Mouse (Mus musculus) cortical plate, adult 2 months (tissue): ENCODE results near the gene Dtx3. TPM values are rescaled to one million over a fixed set of nuclear protein-coding genes. Genes with fewer than 3 reads are reported as not detected.
A peak's percentile ranks its signal among the peaks of the same experiment; 100 is the strongest.

Experiments
- H3K27ac ChIP-seq: fragments of 200-500 bp; 2 replicates; pipeline ENCODE4 v1.5.1; 2012; ENCODE audit warnings: low read length, control low read depth, inconsistent platforms; ENCODE audit not compliant: insufficient read depth
- H3K4me1 ChIP-seq: fragments of 200-500 bp; 2 replicates; pipeline ENCODE4 v1.6.1; 2011; ENCODE audit warnings: low read length; ENCODE audit not compliant: control insufficient read depth, insufficient read depth
- H3K4me3 ChIP-seq: fragments of 200-500 bp; 2 replicates; pipeline ENCODE4 v1.5.1; 2011; ENCODE audit warnings: mild to moderate bottlenecking, low read length, control low read depth; ENCODE audit not compliant: insufficient read depth
- CTCF ChIP-seq: fragments of 200-500 bp; IDR thresholded peaks from 2 replicates; pipeline ENCODE4 v1.5.1; 2011; ENCODE audit warnings: mild to moderate bottlenecking, control low read depth, low read length; ENCODE audit not compliant: insufficient read depth; ENCODE audit errors: extremely low read depth
- POLR2A ChIP-seq: fragments of 200-500 bp; IDR thresholded peaks from 2 replicates; pipeline ENCODE4 v1.6.1; 2011; ENCODE audit warnings: mild to moderate bottlenecking, low read length, control low read depth; ENCODE audit not compliant: insufficient read depth; ENCODE audit errors: extremely low read depth
- polyA plus RNA-seq: library from polyadenylated mRNA; depleted of rRNA; stranded (reverse); fragments of >200 nt; gene quantifications from 2 replicates; pipeline ENCODE4 v1.2.3, GENCODE M21; 2012

Dtx3 gene
- polyA plus RNA-seq, 1 experiment = 371 TPM

GRCm38 (mm10) chr10:127225213-127225612 is 29.7 kb upstream of the Dtx3 start:
- Histone ChIP-seq H3K4me3 (no peak overlapping the region), H3K4me1 (peaks cover 6% of the 10 kb centered on the region), H3K27ac (no peak overlapping the region)
- TF ChIP-seq POLR2A = no peak
- no peak for TF ChIP-seq CTCF

GRCm38 (mm10) chr10:127218339-127218738 is 22.8 kb upstream of the Dtx3 start:
- no peak for TF ChIP-seq POLR2A
- TF ChIP-seq CTCF = no peak
- Histone ChIP-seq H3K4me1 (no peaks in the 10 kb centered on the region), H3K27ac (no peak overlapping the region), H3K4me3 (no peak overlapping the region)

GRCm38 (mm10) chr10:127217177-127217576 is 21.6 kb upstream of the Dtx3 start:
- Histone ChIP-seq H3K4me3 (no peak overlapping the region), H3K27ac (no peak overlapping the region), H3K4me1 (no peaks in the 10 kb centered on the region)
- TF ChIP-seq POLR2A = no peak
- TF ChIP-seq CTCF = no peak

- Histone ChIP-seq H3K4me1 (no peaks in the 10 kb centered on the region), H3K4me3 (no peak overlapping the region), H3K27ac (no peak overlapping the region)
- TF ChIP-seq CTCF (no peak), POLR2A (no peak)
Observed at GRCm38 (mm10) chr10:127216456-127216855, 20.9 kb upstream of the Dtx3 start.

DNA sequence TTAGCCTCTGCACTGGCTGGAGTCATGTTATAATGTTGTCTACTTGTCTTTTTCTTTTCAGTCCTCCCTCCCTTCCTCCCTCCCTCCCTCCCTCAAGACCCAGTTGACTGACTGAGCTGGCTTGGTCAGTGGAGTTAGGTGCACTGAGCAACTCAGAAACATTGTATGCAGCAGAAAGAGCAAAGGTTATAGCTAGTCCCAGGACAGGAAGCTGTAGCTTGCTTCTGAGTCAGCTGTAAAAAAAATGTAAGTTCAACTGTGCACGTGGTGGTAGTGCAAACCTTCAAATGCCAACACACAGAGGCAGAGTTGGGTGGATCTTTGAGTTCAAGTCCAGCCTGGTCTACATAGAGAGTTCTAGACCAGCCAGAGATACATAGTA is 18.9 kb upstream of the Dtx3 start:
- TF ChIP-seq POLR2A (no peak), CTCF (no peak)
- Histone ChIP-seq H3K4me3 (no peak overlapping the region), H3K4me1 (no peaks in the 10 kb centered on the region), H3K27ac (no peak overlapping the region)

DNA sequence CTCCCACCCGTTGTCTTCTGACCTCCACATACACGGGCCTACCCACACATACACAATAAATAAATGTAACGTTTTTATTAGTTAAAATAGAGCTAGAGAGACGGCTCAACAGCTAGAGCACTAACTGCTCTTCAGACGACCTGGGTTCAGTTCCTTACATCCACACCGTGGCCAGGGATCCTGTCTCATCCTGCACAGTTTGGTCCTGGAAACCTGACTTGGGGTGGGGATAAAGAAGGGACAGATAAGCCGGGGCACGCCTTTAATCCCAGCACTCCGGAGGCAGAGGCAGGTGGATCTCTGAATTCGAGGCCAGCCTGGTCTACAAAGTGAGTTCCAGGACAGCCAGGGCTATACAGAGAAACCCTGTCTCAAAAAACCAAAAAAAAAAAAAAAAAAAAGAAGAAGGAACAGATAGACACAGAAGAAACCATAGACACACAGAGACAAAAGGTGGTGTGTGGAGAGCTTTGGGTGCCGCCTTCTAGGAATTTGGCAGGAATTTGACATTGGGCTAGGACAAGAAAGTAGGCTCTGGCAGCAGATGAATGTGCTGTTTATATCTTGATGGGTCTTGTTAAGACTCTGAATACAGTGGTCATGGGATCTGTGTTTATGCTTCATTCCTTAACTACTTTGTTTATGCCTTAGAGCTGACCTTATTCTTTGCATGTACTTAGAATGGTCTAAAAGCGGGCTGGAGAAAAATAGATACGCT is 18.3 kb upstream of the Dtx3 start:
- no peak for TF ChIP-seq CTCF
- no peak for TF ChIP-seq POLR2A
- no peaks in the 10 kb centered on the region for H3K4me1 ChIP-seq
- H3K27ac ChIP-seq = no peak overlapping the region
- no peak overlapping the region for H3K4me3 ChIP-seq

DNA sequence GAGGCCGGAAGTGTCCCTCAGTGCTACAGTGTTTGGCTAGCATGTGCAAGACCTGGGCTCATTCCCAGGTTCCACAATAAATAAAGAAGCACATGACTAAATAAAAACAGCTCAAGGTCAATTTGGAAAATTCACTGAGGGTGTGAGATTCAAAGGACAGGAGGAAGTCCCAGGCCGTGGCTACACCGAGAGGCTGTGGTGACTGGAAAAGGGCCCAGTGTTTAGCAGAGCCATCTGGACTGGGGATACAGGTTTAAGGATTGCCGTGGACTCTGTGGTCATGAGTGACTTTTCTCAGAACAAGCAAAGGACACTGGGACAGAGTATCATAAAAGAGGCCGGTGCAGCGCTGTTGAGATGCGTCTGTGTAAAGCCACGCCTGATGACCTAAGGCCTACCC is 17.7 kb upstream of the Dtx3 start:
- Histone ChIP-seq H3K4me1 (peaks cover 4% of the 10 kb centered on the region), H3K4me3 (no peak overlapping the region), H3K27ac (no peak overlapping the region)
- TF ChIP-seq POLR2A (no peak), CTCF (no peak)

- Histone ChIP-seq H3K4me1 (peaks cover 6% of the 10 kb centered on the region), H3K4me3 (peak within 1 kb of the TSS; percentile 85), H3K27ac (peak within 1 kb of the TSS; percentile 60)
- TF ChIP-seq CTCF (no peak), POLR2A (peak; percentile 72)
Observed at GRCm38 (mm10) chr10:127211414-127211854, 15.9 kb upstream of the Dtx3 start, which contains the start of gene Pip4k2c. Gene Pip4k2c, minus strand, starts transcription at chr10:127211585.

GRCm38 (mm10) chr10:127210961-127211405 is 15.5 kb upstream of the Dtx3 start:
- H3K4me1 ChIP-seq = peaks cover 6% of the 10 kb centered on the region
- TF ChIP-seq CTCF = no peak
- TF ChIP-seq POLR2A = no peak
- peak overlapping the region; percentile 60 for H3K27ac ChIP-seq
- H3K4me3 ChIP-seq = peak overlapping the region; percentile 85

GRCm38 (mm10) chr10:127209928-127210570 is 14.5 kb upstream of the Dtx3 start:
- TF ChIP-seq POLR2A (0 out of 2 replicates have a peak, but pooled peaks have one; percentile 1), CTCF (no peak)
- Histone ChIP-seq H3K4me3 (peak overlapping the region; percentile 85), H3K4me1 (peaks cover 6% of the 10 kb centered on the region), H3K27ac (peak overlapping the region; percentile 60)
